Mouse (Mus musculus) forebrain, embryonic 10.5 days (tissue): Measurements from ENCODE around the gene Adk. TPM values are rescaled to one million over a fixed set of nuclear protein-coding genes. Genes with fewer than 3 reads are reported as not detected.

Experiments used
- DNase-seq: peaks from one replicate; pipeline ENCODE4 v3.0.0-alpha.2; 2017; ENCODE audit warnings: low spot score; ENCODE audit errors: extremely low spot score
- H3K27ac ChIP-seq: fragments of 300-500 bp; sonication (generic); 2 replicates; pipeline ENCODE4 v1.5.1; 2016; ENCODE audit warnings: mild to moderate bottlenecking
- H3K27me3 ChIP-seq: fragments of 300-500 bp; sonication (generic); 2 replicates; pipeline ENCODE4 v1.6.1; 2016; ENCODE audit warnings: mild to moderate bottlenecking; ENCODE audit not compliant: poor library complexity, severe bottlenecking
- H3K36me3 ChIP-seq: fragments of 300-500 bp; sonication (generic); replicated peaks from 2 replicates; pipeline ENCODE4 v1.6.1; 2016; ENCODE audit warnings: mild to moderate bottlenecking, moderate library complexity
- H3K4me1 ChIP-seq: fragments of 300-500 bp; sonication (generic); 2 replicates; pipeline ENCODE4 v1.6.1; 2016
- H3K4me3 ChIP-seq: fragments of 300-500 bp; sonication (generic); 2 replicates; pipeline ENCODE4 v1.5.1; 2016; ENCODE audit warnings: mild to moderate bottlenecking, moderate library complexity
- H3K9me3 ChIP-seq: fragments of 300-500 bp; sonication (generic); 2 replicates; pipeline ENCODE4 v1.6.1; 2016; ENCODE audit warnings: mild to moderate bottlenecking, moderate library complexity
- WGBS: fragments of 180-500 bp; shearing (Covaris S2); methylation state at CpG from one replicate; pipeline ENCODE4 v1.1.7; 2016; 5-methylcytosine and 5-hydroxymethylcytosine counted together
- polyA plus RNA-seq: library from polyadenylated mRNA; unstranded; fragments of >200 nt; fragmentation: Nextera tagmentation; extraction: Ambion mirVana; gene quantifications from 2 replicates; pipeline ENCODE4 v1.2.1, GENCODE M21; 2016

The Adk gene
- polyA plus RNA-seq, 1 experiment from 2014 or later, result 171 TPM

- H3K36me3 ChIP-seq, result no peaks in the 10 kb centered on the region
- H3K9me3 ChIP-seq, result no peaks in the 10 kb centered on the region
- WGBS, result 90% methylated on average over 11 of the region's 11 CpGs
- no peak overlapping the region for H3K4me3 ChIP-seq
- H3K27me3 ChIP-seq, result no peaks in the 10 kb centered on the region
- peaks cover 3% of the 10 kb centered on the region; the same call in 1 of the 2 replicates for H3K4me1 ChIP-seq
- no peak overlapping the region for H3K27ac ChIP-seq
- DNase-seq, result no peak
These were observed 261.4 kb downstream of the Adk start for GRCm38 (mm10) chr14:21313561-21314342.

- no peak overlapping the region for H3K27ac ChIP-seq
- H3K36me3 ChIP-seq, result no peaks in the 10 kb centered on the region
- no peak for DNase-seq
- no peaks in the 10 kb centered on the region for H3K9me3 ChIP-seq
- H3K4me3 ChIP-seq, result no peak overlapping the region
- WGBS, result 94% methylated on average over 3 of the region's 3 CpGs
- H3K4me1 ChIP-seq, result peaks cover 3% of the 10 kb centered on the region; the same call in 1 of the 2 replicates
- H3K27me3 ChIP-seq, result no peaks in the 10 kb centered on the region
These were observed 262.1 kb downstream of the Adk start for GRCm38 (mm10) chr14:21314466-21314865.

GRCm38 (mm10) chr14:21334826-21335225, 282.5 kb downstream of the Adk start:
- WGBS, result 90% methylated on average over 1 of the region's 1 CpGs
- no peaks in the 10 kb centered on the region for H3K36me3 ChIP-seq
- no peak overlapping the region for H3K27ac ChIP-seq
- no peak overlapping the region for H3K4me3 ChIP-seq
- H3K9me3 ChIP-seq, result no peaks in the 10 kb centered on the region
- no peaks in the 10 kb centered on the region for H3K27me3 ChIP-seq
- DNase-seq, result no peak
- H3K4me1 ChIP-seq, result peaks cover 5% of the 10 kb centered on the region; the same call in 1 of the 2 replicates

- no peak for DNase-seq
- H3K27ac ChIP-seq, result peak overlapping the region; percentile 53; the same call in 1 of the 2 replicates
- no peaks in the 10 kb centered on the region for H3K9me3 ChIP-seq
- H3K27me3 ChIP-seq, result no peaks in the 10 kb centered on the region
- peaks cover 5% of the 10 kb centered on the region; the same call in 1 of the 2 replicates for H3K4me1 ChIP-seq
- H3K4me3 ChIP-seq, result no peak overlapping the region
- no peaks in the 10 kb centered on the region for H3K36me3 ChIP-seq
- 78% methylated on average over 11 of the region's 11 CpGs for WGBS
These were observed 283.4 kb downstream of the Adk start for GRCm38 (mm10) chr14:21335691-21336314.

GRCm38 (mm10) chr14:21337948-21338347, 285.6 kb downstream of the Adk start:
- Histone ChIP-seq H3K9me3 (no peaks in the 10 kb centered on the region), H3K4me1 (peaks cover 5% of the 10 kb centered on the region; the same call in 1 of the 2 replicates), H3K4me3 (no peak overlapping the region), H3K36me3 (no peaks in the 10 kb centered on the region), H3K27ac (no peak overlapping the region), H3K27me3 (no peaks in the 10 kb centered on the region)
- WGBS, result 90% methylated on average over 4 of the region's 4 CpGs
- no peak for DNase-seq

- no peaks in the 10 kb centered on the region for H3K4me1 ChIP-seq
- H3K4me3 ChIP-seq, result no peak overlapping the region
- WGBS, result 85% methylated on average over 1 of the region's 1 CpGs
- no peaks in the 10 kb centered on the region for H3K36me3 ChIP-seq
- no peak overlapping the region for H3K27ac ChIP-seq
- no peaks in the 10 kb centered on the region for H3K9me3 ChIP-seq
- DNase-seq, result no peak
- H3K27me3 ChIP-seq, result no peaks in the 10 kb centered on the region
These were observed 288.8 kb downstream of the Adk start for GRCm38 (mm10) chr14:21341195-21341594.

- H3K4me3 ChIP-seq, result no peak overlapping the region
- H3K27me3 ChIP-seq, result no peaks in the 10 kb centered on the region
- no peak for DNase-seq
- no peaks in the 10 kb centered on the region for H3K36me3 ChIP-seq
- H3K4me1 ChIP-seq, result no peaks in the 10 kb centered on the region
- WGBS, result 93% methylated on average over 3 of the region's 3 CpGs
- H3K27ac ChIP-seq, result no peak overlapping the region
- H3K9me3 ChIP-seq, result no peaks in the 10 kb centered on the region
These were observed 290.6 kb downstream of the Adk start for GRCm38 (mm10) chr14:21342984-21343383.

- no peak overlapping the region for H3K27ac ChIP-seq
- H3K4me1 ChIP-seq, result peaks cover 6% of the 10 kb centered on the region; the same call in 1 of the 2 replicates
- no peaks in the 10 kb centered on the region for H3K36me3 ChIP-seq
- H3K4me3 ChIP-seq, result no peak overlapping the region
- H3K9me3 ChIP-seq, result no peaks in the 10 kb centered on the region
- H3K27me3 ChIP-seq, result no peaks in the 10 kb centered on the region
- 94% methylated on average over 6 of the region's 6 CpGs for WGBS
- DNase-seq, result no peak
These were observed 292.5 kb downstream of the Adk start for GRCm38 (mm10) chr14:21344896-21345295.

GRCm38 (mm10) chr14:21348611-21349260, 296.4 kb downstream of the Adk start:
- no peaks in the 10 kb centered on the region for H3K36me3 ChIP-seq
- 76% methylated on average over 6 of the region's 6 CpGs for WGBS
- H3K4me1 ChIP-seq, result peaks cover 6% of the 10 kb centered on the region; the same call in 1 of the 2 replicates
- H3K27me3 ChIP-seq, result no peaks in the 10 kb centered on the region
- DNase-seq, result no peak
- H3K9me3 ChIP-seq, result no peaks in the 10 kb centered on the region
- H3K27ac ChIP-seq, result no peak overlapping the region
- no peak overlapping the region for H3K4me3 ChIP-seq

- H3K9me3 ChIP-seq, result no peaks in the 10 kb centered on the region
- 96% methylated on average over 2 of the region's 2 CpGs for WGBS
- no peak for DNase-seq
- H3K36me3 ChIP-seq, result no peaks in the 10 kb centered on the region
- H3K4me3 ChIP-seq, result no peak overlapping the region
- H3K27me3 ChIP-seq, result no peaks in the 10 kb centered on the region
- peaks cover 6% of the 10 kb centered on the region; the same call in 1 of the 2 replicates for H3K4me1 ChIP-seq
- no peak overlapping the region for H3K27ac ChIP-seq
These were observed 299.3 kb downstream of the Adk start for GRCm38 (mm10) chr14:21351646-21352045.

GRCm38 (mm10) chr14:21356286-21356685, 303.9 kb downstream of the Adk start:
- WGBS, result 90% methylated on average over 1 of the region's 1 CpGs
- Histone ChIP-seq H3K9me3 (no peaks in the 10 kb centered on the region), H3K36me3 (peaks cover 4% of the 10 kb centered on the region), H3K4me3 (no peak overlapping the region), H3K4me1 (peaks cover 12% of the 10 kb centered on the region), H3K27me3 (no peaks in the 10 kb centered on the region), H3K27ac (no peak overlapping the region)
- no peak for DNase-seq

- H3K4me3 ChIP-seq, result no peak overlapping the region
- no peak for DNase-seq
- no peaks in the 10 kb centered on the region for H3K27me3 ChIP-seq
- H3K4me1 ChIP-seq, result peaks cover 12% of the 10 kb centered on the region
- H3K36me3 ChIP-seq, result peaks cover 4% of the 10 kb centered on the region
- H3K27ac ChIP-seq, result peak overlapping the region; percentile 69
- H3K9me3 ChIP-seq, result no peaks in the 10 kb centered on the region
- WGBS, result 73% methylated on average over 10 of the region's 10 CpGs
These were observed 307.0 kb downstream of the Adk start for GRCm38 (mm10) chr14:21359207-21359895.
